Mouse (Mus musculus): ENCODE measurements around the gene Bach2. TPM values are rescaled to one million over a fixed set of nuclear protein-coding genes. Genes with fewer than 3 reads are reported as not detected.

Gene Bach2
- polyA plus RNA-seq, 1 experiment from 2014 or later = 5.9 TPM

GRCm38 (mm10) chr4:32439974-32440739 is 201.6 kb downstream of the Bach2 start:
- TF ChIP-seq CTCF (IDR thresholded peaks at IDR 0.05; ENCODE audit: low read depth) = no peak
- WGBS = 85% methylated on average over 11 of the region's 11 CpGs
- no peak overlapping the region for H3K27ac ChIP-seq
- DNase-seq (ENCODE audit: low spot score) (no peak), ATAC-seq (replicated peaks; ENCODE audit: low FRiP score, low read depth) (0 out of 2 replicates have a peak, but pooled peaks have one; percentile 13)
- no peak overlapping the region for H3K4me2 ChIP-seq (ENCODE audit: low read length)
- no peaks in the 10 kb centered on the region for H3K36me3 ChIP-seq (ENCODE audit: insufficient read depth, low read length)
- no peaks in the 10 kb centered on the region for H3K27me3 ChIP-seq (ENCODE audit: insufficient read depth, low read length)
- H3K9me3 ChIP-seq (replicated peaks; ENCODE audit: low read length) = no peaks in the 10 kb centered on the region
- H3K9ac ChIP-seq (ENCODE audit: low read depth, low read length) = no peak overlapping the region
- no peaks in the 10 kb centered on the region for H3K4me1 ChIP-seq (replicated peaks; ENCODE audit: insufficient read depth, low read length)
- no peak overlapping the region for H3K4me3 ChIP-seq (replicated peaks; ENCODE audit: low read depth, low read length)

- no peak for DNase-seq (ENCODE audit: low spot score)
- ATAC-seq (replicated peaks; ENCODE audit: low FRiP score, low read depth) = no peak
- H3K36me3 ChIP-seq (ENCODE audit: insufficient read depth, low read length) = no peaks in the 10 kb centered on the region
- H3K9ac ChIP-seq (ENCODE audit: low read depth, low read length) = no peak overlapping the region
- H3K4me3 ChIP-seq (replicated peaks; ENCODE audit: low read depth, low read length) = no peak overlapping the region
- H3K4me1 ChIP-seq (replicated peaks; ENCODE audit: insufficient read depth, low read length) = no peaks in the 10 kb centered on the region
- no peaks in the 10 kb centered on the region for H3K27me3 ChIP-seq (ENCODE audit: insufficient read depth, low read length)
- no peak overlapping the region for H3K27ac ChIP-seq
- TF ChIP-seq CTCF (IDR thresholded peaks at IDR 0.05; ENCODE audit: low read depth) = no peak
- 81% methylated on average over 6 of the region's 6 CpGs for whole genome bisulfite sequencing
- no peak overlapping the region for H3K4me2 ChIP-seq (ENCODE audit: low read length)
- H3K9me3 ChIP-seq (replicated peaks; ENCODE audit: low read length) = no peaks in the 10 kb centered on the region
These were observed 202.1 kb downstream of the Bach2 start for GRCm38 (mm10) chr4:32440740-32441072.

- Histone ChIP-seq H3K9ac (ENCODE audit: low read depth, low read length) (no peak overlapping the region), H3K4me1 (replicated peaks; ENCODE audit: insufficient read depth, low read length) (no peaks in the 10 kb centered on the region), H3K4me3 (replicated peaks; ENCODE audit: low read depth, low read length) (no peak overlapping the region), H3K27me3 (ENCODE audit: insufficient read depth, low read length) (no peaks in the 10 kb centered on the region), H3K9me3 (replicated peaks; ENCODE audit: low read length) (no peaks in the 10 kb centered on the region), H3K4me2 (ENCODE audit: low read length) (no peak overlapping the region), H3K27ac (no peak overlapping the region), H3K36me3 (ENCODE audit: insufficient read depth, low read length) (no peaks in the 10 kb centered on the region)
- ATAC-seq (replicated peaks; ENCODE audit: low FRiP score, low read depth) = no peak
- no peak for TF ChIP-seq CTCF (IDR thresholded peaks at IDR 0.05; ENCODE audit: low read depth)
- WGBS = 96% methylated on average over 1 of the region's 1 CpGs
- DNase-seq (ENCODE audit: low spot score) = no peak
These were observed 206.1 kb downstream of the Bach2 start for GRCm38 (mm10) chr4:32444671-32445196.

GRCm38 (mm10) chr4:32447850-32448249 is 209.2 kb downstream of the Bach2 start:
- Histone ChIP-seq H3K27ac (no peak overlapping the region), H3K9me3 (replicated peaks; ENCODE audit: low read length) (no peaks in the 10 kb centered on the region), H3K4me1 (replicated peaks; ENCODE audit: insufficient read depth, low read length) (no peaks in the 10 kb centered on the region), H3K4me3 (replicated peaks; ENCODE audit: low read depth, low read length) (no peak overlapping the region), H3K9ac (ENCODE audit: low read depth, low read length) (no peak overlapping the region), H3K36me3 (ENCODE audit: insufficient read depth, low read length) (no peaks in the 10 kb centered on the region), H3K27me3 (ENCODE audit: insufficient read depth, low read length) (no peaks in the 10 kb centered on the region), H3K4me2 (ENCODE audit: low read length) (no peak overlapping the region)
- TF ChIP-seq CTCF (IDR thresholded peaks at IDR 0.05; ENCODE audit: low read depth) = no peak
- DNase-seq (ENCODE audit: low spot score) = no peak
- WGBS = 92% methylated on average over 3 of the region's 3 CpGs
- ATAC-seq (replicated peaks; ENCODE audit: low FRiP score, low read depth) = no peak

- Histone ChIP-seq H3K36me3 (ENCODE audit: insufficient read depth, low read length) (no peaks in the 10 kb centered on the region), H3K4me3 (replicated peaks; ENCODE audit: low read depth, low read length) (no peak overlapping the region), H3K4me1 (replicated peaks; ENCODE audit: insufficient read depth, low read length) (0 out of 2 replicates have a peak, but pooled peaks cover 2% of the 10 kb centered on the region), H3K9me3 (replicated peaks; ENCODE audit: low read length) (no peaks in the 10 kb centered on the region), H3K4me2 (ENCODE audit: low read length) (no peak overlapping the region), H3K9ac (ENCODE audit: low read depth, low read length) (no peak overlapping the region), H3K27me3 (ENCODE audit: insufficient read depth, low read length) (no peaks in the 10 kb centered on the region), H3K27ac (no peak overlapping the region)
- TF ChIP-seq CTCF (IDR thresholded peaks at IDR 0.05; ENCODE audit: low read depth) = no peak
- DNase-seq (ENCODE audit: low spot score) (no peak), ATAC-seq (replicated peaks; ENCODE audit: low FRiP score, low read depth) (no peak)
- WGBS = 89% methylated on average over 7 of the region's 7 CpGs
These were observed 223.4 kb downstream of the Bach2 start for GRCm38 (mm10) chr4:32461986-32462385.

GRCm38 (mm10) chr4:32463065-32463464 is 224.5 kb downstream of the Bach2 start:
- Histone ChIP-seq H3K27me3 (ENCODE audit: insufficient read depth, low read length) (no peaks in the 10 kb centered on the region), H3K36me3 (ENCODE audit: insufficient read depth, low read length) (no peaks in the 10 kb centered on the region), H3K4me3 (replicated peaks; ENCODE audit: low read depth, low read length) (no peak overlapping the region), H3K27ac (no peak overlapping the region), H3K9ac (ENCODE audit: low read depth, low read length) (no peak overlapping the region), H3K9me3 (replicated peaks; ENCODE audit: low read length) (no peaks in the 10 kb centered on the region), H3K4me2 (ENCODE audit: low read length) (no peak overlapping the region), H3K4me1 (replicated peaks; ENCODE audit: insufficient read depth, low read length) (0 out of 2 replicates have a peak, but pooled peaks cover 2% of the 10 kb centered on the region)
- DNase-seq (ENCODE audit: low spot score) (no peak), ATAC-seq (replicated peaks; ENCODE audit: low FRiP score, low read depth) (no peak)
- WGBS = 79% methylated on average over 6 of the region's 6 CpGs
- no peak for TF ChIP-seq CTCF (IDR thresholded peaks at IDR 0.05; ENCODE audit: low read depth)
